Mouse (Mus musculus): ENCODE measurements around the gene Srrm3.
A peak's percentile ranks its signal among the peaks of the same experiment; 100 is the strongest.

The Srrm3 gene

GRCm38 (mm10) chr5:135824517-135824916 lies 17.8 kb downstream of the Srrm3 start:
- DNase-seq: no peak

GRCm38 (mm10) chr5:135826225-135826624 lies 19.5 kb downstream of the Srrm3 start:
- no peak for DNase-seq

GRCm38 (mm10) chr5:135829381-135829780 lies 22.7 kb downstream of the Srrm3 start:
- no peak for DNase-seq

- DNase-seq: no peak
These were observed 26.0 kb downstream of the Srrm3 start for GRCm38 (mm10) chr5:135832729-135833128.

GRCm38 (mm10) chr5:135834769-135835491 lies 28.2 kb downstream of the Srrm3 start:
- DNase-seq: peak; percentile 81

- DNase-seq: no peak
These were observed 28.8 kb downstream of the Srrm3 start for GRCm38 (mm10) chr5:135835492-135835858.

- DNase-seq: no peak
These were observed 29.3 kb downstream of the Srrm3 start for GRCm38 (mm10) chr5:135835981-135836380.

- no peak for DNase-seq
These were observed 35.0 kb downstream of the Srrm3 start for GRCm38 (mm10) chr5:135841651-135842050.

GRCm38 (mm10) chr5:135843418-135843817 lies 36.7 kb downstream of the Srrm3 start:
- no peak for DNase-seq

GRCm38 (mm10) chr5:135845676-135846320 lies 39.1 kb downstream of the Srrm3 start:
- DNase-seq: no peak

GRCm38 (mm10) chr5:135847460-135847859 lies 40.8 kb downstream of the Srrm3 start:
- DNase-seq: peak; percentile 43

- DNase-seq: no peak
These were observed 41.2 kb downstream of the Srrm3 start for GRCm38 (mm10) chr5:135847881-135848280.

GRCm38 (mm10) chr5:135851024-135851423 lies 44.3 kb downstream of the Srrm3 start:
- peak; percentile 29 for DNase-seq

GRCm38 (mm10) chr5:135851481-135851880 lies 44.8 kb downstream of the Srrm3 start:
- DNase-seq: no peak

GRCm38 (mm10) chr5:135852421-135852820 lies 45.7 kb downstream of the Srrm3 start:
- no peak for DNase-seq

- no peak for DNase-seq
These were observed 47.0 kb downstream of the Srrm3 start for GRCm38 (mm10) chr5:135853731-135854130.

- DNase-seq: peak; percentile 90
These were observed 48.5 kb downstream of the Srrm3 start for GRCm38 (mm10) chr5:135855156-135855555.

GRCm38 (mm10) chr5:135866662-135867061 lies 60.0 kb downstream of the Srrm3 start:
- no peak for DNase-seq

GRCm38 (mm10) chr5:135867637-135868593 lies 61.2 kb downstream of the Srrm3 start:
- no peak for DNase-seq

GRCm38 (mm10) chr5:135868653-135869052 lies 62.0 kb downstream of the Srrm3 start:
- DNase-seq: no peak

GRCm38 (mm10) chr5:135869661-135870423 lies 63.2 kb downstream of the Srrm3 start:
- no peak for DNase-seq

GRCm38 (mm10) chr5:135870505-135870904 lies 63.8 kb downstream of the Srrm3 start:
- DNase-seq: no peak

GRCm38 (mm10) chr5:135872996-135873395 lies 66.3 kb downstream of the Srrm3 start:
- no peak for DNase-seq
